Mouse (Mus musculus): ENCODE results near the gene Clock. TPM values are rescaled to one million over a fixed set of nuclear protein-coding genes. Genes with fewer than 3 reads are reported as not detected.
A peak's percentile ranks its signal among the peaks of the same experiment; 100 is the strongest.

The Clock gene
- polyA plus RNA-seq, 1 experiment from 2014 or later = 15.2 TPM

GRCm38 (mm10) chr5:76194377-76194945 is 110.1 kb downstream of the Clock start:
- H3K9me3 ChIP-seq = no peaks in the 10 kb centered on the region
- ATAC-seq (ENCODE audit: insufficient number of reproducible peaks, insufficient read depth, low FRiP score, low TSS enrichment, low read depth) = no peak
- no peaks in the 10 kb centered on the region for H3K27me3 ChIP-seq
- no peak overlapping the region for H3K9ac ChIP-seq
- WGBS = 79% methylated on average over 6 of the region's 6 CpGs
- H3K36me3 ChIP-seq = peaks cover 40% of the 10 kb centered on the region
- peaks cover 12% of the 10 kb centered on the region; the same call in 1 of the 2 replicates for H3K4me1 ChIP-seq
- no peak overlapping the region for H3K4me2 ChIP-seq
- H3K27ac ChIP-seq = no peak overlapping the region
- H3K4me3 ChIP-seq = no peak overlapping the region

DNA sequence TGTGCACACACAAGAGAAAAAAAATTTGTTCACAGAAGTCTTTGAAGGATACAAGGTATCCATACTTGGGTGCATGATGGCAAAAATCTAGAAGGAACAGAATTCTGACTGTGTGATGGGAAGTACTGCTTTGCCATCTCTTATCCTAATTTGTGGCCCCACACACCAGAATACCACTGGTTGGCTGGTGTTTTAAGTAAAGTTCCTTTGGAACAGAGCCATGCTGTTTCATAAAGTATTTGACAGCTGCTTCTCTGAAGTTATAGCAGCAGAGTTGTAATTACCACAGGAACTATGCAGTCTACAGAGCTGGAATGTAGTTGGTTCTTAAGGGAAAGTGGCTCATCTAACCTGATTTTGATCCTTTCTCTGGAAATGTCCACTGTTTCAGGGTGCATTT is 111.5 kb downstream of the Clock start:
- peaks cover 37% of the 10 kb centered on the region for H3K36me3 ChIP-seq
- H3K27ac ChIP-seq = no peak overlapping the region
- no peak overlapping the region for H3K4me3 ChIP-seq
- H3K4me1 ChIP-seq = peaks cover 15% of the 10 kb centered on the region
- no peaks in the 10 kb centered on the region for H3K9me3 ChIP-seq
- no peak overlapping the region for H3K9ac ChIP-seq
- no peaks in the 10 kb centered on the region for H3K27me3 ChIP-seq
- H3K4me2 ChIP-seq = no peak overlapping the region
- ATAC-seq (ENCODE audit: insufficient number of reproducible peaks, insufficient read depth, low FRiP score, low TSS enrichment, low read depth) = no peak

- no peaks in the 10 kb centered on the region for H3K27me3 ChIP-seq
- no peaks in the 10 kb centered on the region for H3K9me3 ChIP-seq
- no peak overlapping the region for H3K4me3 ChIP-seq
- peaks cover 30% of the 10 kb centered on the region for H3K4me1 ChIP-seq
- H3K9ac ChIP-seq = no peak overlapping the region
- peaks cover 41% of the 10 kb centered on the region for H3K36me3 ChIP-seq
- H3K4me2 ChIP-seq = no peak overlapping the region
- ATAC-seq (ENCODE audit: insufficient number of reproducible peaks, insufficient read depth, low FRiP score, low TSS enrichment, low read depth) = no peak
- WGBS = 86% methylated on average over 4 of the region's 4 CpGs
- H3K27ac ChIP-seq = no peak overlapping the region
Measured at GRCm38 (mm10) chr5:76190609-76191008, 114.0 kb downstream of the Clock start.

DNA sequence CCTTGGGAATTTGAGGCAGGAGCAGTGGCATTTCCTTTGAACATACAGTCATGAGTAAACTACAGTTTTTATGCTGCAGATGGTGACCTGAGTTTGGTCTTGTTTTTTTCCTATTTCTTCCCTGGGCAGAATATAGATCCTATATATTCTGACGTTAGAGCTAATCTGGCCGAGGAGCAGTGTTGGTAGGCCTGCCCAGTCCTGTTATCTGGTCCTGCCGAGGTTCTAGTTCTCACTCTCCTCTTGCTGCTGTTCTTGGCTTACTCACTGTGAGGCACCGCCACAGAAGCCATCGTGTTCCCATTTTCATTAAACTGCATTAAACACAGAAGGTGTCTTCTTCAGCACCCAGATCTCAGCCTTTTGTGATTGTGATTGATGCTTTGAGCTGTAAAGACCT is 116.7 kb downstream of the Clock start:
- Histone ChIP-seq H3K36me3 (peaks cover 36% of the 10 kb centered on the region), H3K4me2 (no peak overlapping the region), H3K9me3 (no peaks in the 10 kb centered on the region), H3K9ac (no peak overlapping the region), H3K27ac (no peak overlapping the region), H3K27me3 (no peaks in the 10 kb centered on the region), H3K4me3 (no peak overlapping the region), H3K4me1 (peaks cover 43% of the 10 kb centered on the region)
- WGBS = 90% methylated on average over 5 of the region's 5 CpGs
- no peak for ATAC-seq (ENCODE audit: insufficient number of reproducible peaks, insufficient read depth, low FRiP score, low TSS enrichment, low read depth)

DNA sequence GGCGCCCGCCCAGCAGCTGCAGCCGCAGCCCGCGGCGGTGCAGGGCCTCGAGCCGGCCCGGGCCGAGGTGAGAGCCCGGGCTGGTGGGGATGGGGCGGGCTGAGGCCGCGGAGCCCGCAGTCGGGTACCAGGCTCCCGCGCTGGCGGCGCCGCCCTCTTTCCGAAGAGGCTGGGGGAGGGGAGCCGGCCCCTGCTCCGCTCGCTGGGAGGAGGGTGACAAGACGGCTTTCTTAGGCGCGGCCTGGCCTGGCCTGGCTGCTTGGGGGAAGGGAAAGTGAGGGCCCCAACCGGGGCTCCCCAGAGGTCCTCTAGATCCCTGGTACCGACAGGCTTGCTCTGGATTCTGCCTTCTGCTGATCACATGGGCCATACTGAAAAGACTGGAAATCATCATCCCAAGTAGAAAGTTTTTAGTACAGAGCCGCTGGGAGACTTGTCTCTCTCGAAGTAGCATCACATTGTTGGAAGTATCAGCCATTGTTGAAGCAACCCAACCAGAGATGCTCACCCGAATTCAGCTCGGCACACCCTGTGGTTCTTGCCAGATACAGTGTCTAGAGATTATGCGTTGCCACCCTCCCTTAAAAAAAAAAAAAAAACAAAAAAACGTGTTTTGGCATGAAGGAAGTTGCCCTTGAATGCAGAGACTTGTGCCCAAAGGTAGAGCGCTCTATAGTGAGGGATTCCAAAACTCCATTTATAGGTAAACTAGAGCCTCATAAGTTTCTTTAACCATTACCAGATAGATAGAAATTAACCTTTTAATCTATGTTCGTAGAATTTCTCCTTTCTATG is 120.1 kb downstream of the Clock start:
- WGBS = 5% methylated on average over 25 of the region's 38 CpGs
- H3K36me3 ChIP-seq = peaks cover 17% of the 10 kb centered on the region
- no peaks in the 10 kb centered on the region for H3K27me3 ChIP-seq
- H3K4me2 ChIP-seq = peak overlapping the region; percentile 78
- ATAC-seq (ENCODE audit: insufficient number of reproducible peaks, insufficient read depth, low FRiP score, low TSS enrichment, low read depth) = peak; percentile 83
- H3K9ac ChIP-seq = peak overlapping the region; percentile 96
- H3K9me3 ChIP-seq = no peaks in the 10 kb centered on the region
- H3K4me1 ChIP-seq = peaks cover 39% of the 10 kb centered on the region
- H3K27ac ChIP-seq = peak overlapping the region; percentile 98
- peak overlapping the region; percentile 94 for H3K4me3 ChIP-seq

DNA sequence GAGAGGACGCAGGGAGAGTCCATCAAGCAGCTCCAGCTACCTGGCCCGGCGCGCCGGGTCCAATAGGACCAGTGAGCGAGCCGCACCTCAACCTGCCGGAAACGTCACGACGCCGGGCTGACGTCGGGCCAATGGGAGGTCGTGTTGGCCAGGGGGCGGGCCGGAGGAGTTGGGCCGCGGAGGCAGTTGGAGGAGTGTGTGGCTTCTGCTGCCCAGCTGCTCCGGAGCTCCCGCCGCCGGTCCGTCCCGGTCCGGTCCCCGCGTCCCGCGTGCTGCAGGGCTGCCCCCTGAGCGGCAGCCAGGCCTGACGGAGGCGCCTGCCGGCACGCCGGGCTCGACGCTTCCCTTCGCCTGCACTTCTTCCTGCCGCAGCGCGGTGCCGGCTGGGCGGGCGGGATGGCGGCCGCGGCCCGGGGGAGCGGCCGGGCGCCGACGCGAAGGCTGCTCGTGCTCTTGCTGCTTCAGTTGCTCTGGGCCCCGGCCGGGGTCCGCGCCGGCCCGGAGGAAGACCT is 120.8 kb downstream of the Clock start, which contains the start of gene Tmem165:
TSS of gene Tmem165 (plus strand) at position 131 of the 512 bp plus-strand sequence.
- Histone ChIP-seq H3K4me2 (peak within 1 kb of the TSS; percentile 78), H3K4me1 (peaks cover 36% of the 10 kb centered on the region), H3K27me3 (no peaks in the 10 kb centered on the region), H3K36me3 (peaks cover 17% of the 10 kb centered on the region), H3K4me3 (peak within 1 kb of the TSS; percentile 94), H3K27ac (peak within 1 kb of the TSS; percentile 98), H3K9me3 (no peaks in the 10 kb centered on the region), H3K9ac (peak within 1 kb of the TSS; percentile 96)
- ATAC-seq (ENCODE audit: insufficient number of reproducible peaks, insufficient read depth, low FRiP score, low TSS enrichment, low read depth) = peak; percentile 94
- under 1% methylated on average over 59 of the region's 62 CpGs for WGBS

- no peak for ATAC-seq (ENCODE audit: insufficient number of reproducible peaks, insufficient read depth, low FRiP score, low TSS enrichment, low read depth)
- peak overlapping the region; percentile 94 for H3K4me3 ChIP-seq
- 30% methylated on average over 17 of the region's 17 CpGs for WGBS
Measured at GRCm38 (mm10) chr5:76183043-76183749, 121.4 kb downstream of the Clock start.

GRCm38 (mm10) chr5:76182326-76182725 is 122.3 kb downstream of the Clock start:
- 0 out of 2 replicates have a peak overlapping the region, but pooled peaks have one; percentile 0 for H3K4me2 ChIP-seq
- peaks cover 10% of the 10 kb centered on the region; the same call in 1 of the 2 replicates for H3K36me3 ChIP-seq
- H3K4me1 ChIP-seq = peaks cover 29% of the 10 kb centered on the region
- no peak overlapping the region for H3K9ac ChIP-seq
- no peak for ATAC-seq (ENCODE audit: insufficient number of reproducible peaks, insufficient read depth, low FRiP score, low TSS enrichment, low read depth)
- WGBS = 29% methylated on average over 3 of the region's 3 CpGs
- H3K27me3 ChIP-seq = no peaks in the 10 kb centered on the region
- H3K27ac ChIP-seq = peak overlapping the region; percentile 39; the same call in 1 of the 2 replicates
- no peaks in the 10 kb centered on the region for H3K9me3 ChIP-seq
- H3K4me3 ChIP-seq = no peak overlapping the region

More at GRCm38 (mm10) chr5:76183043-76183749, 121.4 kb downstream of the Clock start:
- Histone ChIP-seq H3K36me3 (peaks cover 17% of the 10 kb centered on the region), H3K27ac (peak overlapping the region; percentile 98), H3K4me2 (peak overlapping the region; percentile 78), H3K9me3 (no peaks in the 10 kb centered on the region), H3K27me3 (no peaks in the 10 kb centered on the region), H3K4me1 (peaks cover 36% of the 10 kb centered on the region), H3K9ac (peak overlapping the region; percentile 96)

GRCm38 (mm10) chr5:76179791-76180190 is 124.8 kb downstream of the Clock start:
- Histone ChIP-seq H3K4me1 (peaks cover 22% of the 10 kb centered on the region), H3K4me2 (no peak overlapping the region), H3K4me3 (no peak overlapping the region), H3K27me3 (no peaks in the 10 kb centered on the region), H3K27ac (no peak overlapping the region), H3K9me3 (no peaks in the 10 kb centered on the region), H3K36me3 (no peaks in the 10 kb centered on the region), H3K9ac (no peak overlapping the region)
- no peak for ATAC-seq (ENCODE audit: insufficient number of reproducible peaks, insufficient read depth, low FRiP score, low TSS enrichment, low read depth)
- 83% methylated on average over 5 of the region's 5 CpGs for WGBS

DNA sequence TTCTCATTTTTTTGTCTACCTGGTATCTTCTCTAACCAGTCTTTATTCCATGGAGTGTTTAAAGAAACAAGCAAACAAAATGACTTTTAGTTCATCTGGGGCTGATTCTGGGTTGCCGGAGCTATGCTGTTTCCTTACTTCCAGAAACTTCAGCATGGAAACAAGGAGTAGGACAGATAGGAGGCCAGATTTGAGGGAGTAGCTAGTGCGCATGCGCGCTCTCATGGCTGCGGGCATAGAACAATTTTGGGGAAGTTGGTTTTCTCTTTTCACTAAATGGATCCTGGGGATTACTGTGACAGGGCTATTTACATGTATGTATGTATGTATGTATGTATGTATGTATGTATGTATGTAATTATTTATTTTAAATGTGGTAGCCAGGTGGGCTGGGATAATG is 125.4 kb downstream of the Clock start:
- H3K9me3 ChIP-seq = no peaks in the 10 kb centered on the region
- 95% methylated on average over 5 of the region's 5 CpGs for WGBS
- ATAC-seq (ENCODE audit: insufficient number of reproducible peaks, insufficient read depth, low FRiP score, low TSS enrichment, low read depth) = no peak

DNA sequence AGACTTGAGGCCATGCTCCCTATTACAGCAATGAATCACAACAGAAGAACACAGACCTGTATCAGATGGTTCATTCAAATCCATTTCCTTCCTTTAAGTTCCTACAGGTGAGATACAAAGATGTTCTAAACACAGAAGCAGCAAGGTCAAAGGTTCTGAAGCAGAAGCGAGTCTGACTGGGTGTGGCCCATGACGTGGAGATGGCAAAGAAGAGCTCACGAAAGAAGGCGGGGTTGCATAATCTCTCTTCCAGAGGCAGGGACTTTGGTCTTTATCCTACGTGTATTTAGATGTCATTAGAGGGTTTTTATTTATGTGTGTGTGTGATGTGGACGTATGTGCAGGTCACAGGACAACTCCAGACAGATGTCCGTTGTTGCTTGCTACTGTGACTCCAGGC is 126.9 kb downstream of the Clock start:
- H3K9ac ChIP-seq = no peak overlapping the region
- H3K9me3 ChIP-seq = no peaks in the 10 kb centered on the region
- no peak overlapping the region for H3K27ac ChIP-seq
- no peak for ATAC-seq (ENCODE audit: insufficient number of reproducible peaks, insufficient read depth, low FRiP score, low TSS enrichment, low read depth)
- H3K4me3 ChIP-seq = no peak overlapping the region
- WGBS = 84% methylated on average over 7 of the region's 7 CpGs
- no peak overlapping the region for H3K4me2 ChIP-seq
- no peaks in the 10 kb centered on the region for H3K36me3 ChIP-seq
- no peaks in the 10 kb centered on the region for H3K27me3 ChIP-seq
- H3K4me1 ChIP-seq = peaks cover 14% of the 10 kb centered on the region

More for the DNA sequence above, 125.4 kb downstream of the Clock start:
- no peak overlapping the region for H3K4me2 ChIP-seq
- H3K27me3 ChIP-seq = no peaks in the 10 kb centered on the region
- H3K9ac ChIP-seq = no peak overlapping the region
- H3K27ac ChIP-seq = no peak overlapping the region
- no peaks in the 10 kb centered on the region for H3K36me3 ChIP-seq
- no peak overlapping the region for H3K4me3 ChIP-seq
- peaks cover 22% of the 10 kb centered on the region for H3K4me1 ChIP-seq

Data from embryonic facial prominence, embryonic 13.5 days (tissue).